ENCODE assay signal across 12 mouse cellular contexts in genomic region chr5:44713181-44713789, GRCm38 (mm10).
DNase-seq lines count a peak whose midpoint lies in the region; ATAC-seq lines count a peak whose summit lies in the region.
"Had no signal": no experiment of that assay in that cellular context is flagged by ENCODE, and none has a peak within 500 bp of the region (broad histone marks: within the 10 kb centered on the region; RNA-seq: fewer than 3 reads in every experiment).

No protein-coding gene starts in this region.

- H3K36me3 ChIP-seq in embryonic facial prominence, embryonic 15.5 days = no peaks in the 10 kb centered on the region
- no peaks in the 10 kb centered on the region for H3K36me3 ChIP-seq in hindbrain, embryonic 15.5 days
- H3K36me3 ChIP-seq in midbrain, embryonic 16.5 days (ENCODE audit: control insufficient read depth, insufficient read depth, low read length) = no peaks in the 10 kb centered on the region
- H3K36me3 ChIP-seq: heart, embryonic 13.5 days had no signal

- no peak overlapping the region for H3K9ac ChIP-seq in embryonic facial prominence, embryonic 15.5 days
- no peak overlapping the region for H3K9ac ChIP-seq in hindbrain, embryonic 15.5 days
- no peak overlapping the region for H3K9ac ChIP-seq in midbrain, embryonic 16.5 days (ENCODE audit: low read depth, low read length)
- H3K9ac ChIP-seq: heart, embryonic 13.5 days had no signal

- ATAC-seq in embryonic facial prominence, embryonic 15.5 days (ENCODE audit: insufficient number of reproducible peaks, low FRiP score, low TSS enrichment, low read depth) = no peak
- ATAC-seq in hindbrain, embryonic 15.5 days (ENCODE audit: low FRiP score, low read depth) = peak; percentile 60
- ATAC-seq in midbrain, embryonic 16.5 days = peak; percentile 66

- H3K4me2 ChIP-seq in embryonic facial prominence, embryonic 15.5 days (replicated peaks) = no peak overlapping the region
- no peak overlapping the region for H3K4me2 ChIP-seq in hindbrain, embryonic 15.5 days
- H3K4me2 ChIP-seq in midbrain, embryonic 16.5 days (ENCODE audit: low read length) = no peak overlapping the region
- H3K4me2 ChIP-seq: heart, embryonic 13.5 days had no signal

- peak overlapping the region; percentile 66 for H3K27ac ChIP-seq in embryonic facial prominence, embryonic 15.5 days (replicated peaks)
- peak overlapping the region; percentile 77 for H3K27ac ChIP-seq in hindbrain, embryonic 15.5 days (replicated peaks)
- H3K27ac ChIP-seq in midbrain, embryonic 16.5 days (ENCODE audit: low read length) = peak overlapping the region; percentile 65
- H3K27ac ChIP-seq: heart, embryonic 13.5 days had no signal

- no peaks in the 10 kb centered on the region for H3K27me3 ChIP-seq in embryonic facial prominence, embryonic 15.5 days
- H3K27me3 ChIP-seq in hindbrain, embryonic 15.5 days = no peaks in the 10 kb centered on the region
- no peaks in the 10 kb centered on the region for H3K27me3 ChIP-seq in midbrain, embryonic 16.5 days (ENCODE audit: control insufficient read depth, insufficient read depth, low read depth, low read length)
- H3K27me3 ChIP-seq: heart, embryonic 13.5 days had no signal

- peaks cover 12% of the 10 kb centered on the region for H3K4me1 ChIP-seq in embryonic facial prominence, embryonic 15.5 days
- peaks cover 24% of the 10 kb centered on the region for H3K4me1 ChIP-seq in hindbrain, embryonic 15.5 days (replicated peaks)
- H3K4me1 ChIP-seq in midbrain, embryonic 16.5 days (ENCODE audit: control insufficient read depth, insufficient read depth, low read length) = peaks cover 22% of the 10 kb centered on the region
- H3K4me1 ChIP-seq: heart, embryonic 13.5 days had no signal

- WGBS in embryonic facial prominence, embryonic 15.5 days = 36% methylated on average over 5 of the region's 5 CpGs
- WGBS in hindbrain, embryonic 15.5 days = 9% methylated on average over 5 of the region's 5 CpGs
- 4% methylated on average over 5 of the region's 5 CpGs for WGBS in midbrain, embryonic 16.5 days

- peak; percentile 39 for DNase-seq in embryo, embryonic 11 days
- no peak for DNase-seq in retina, postnatal 1 day
- DNase-seq in right cerebral cortex, postnatal 36 days (ENCODE audit: low spot score in 2 of 2) = no peak
- no peak for DNase-seq in layer of hippocampus, adult 9-10 months (ENCODE audit: low spot score)
- DNase-seq: cerebellum, adult 9-11 months; kidney, adult 11 months; layer of hippocampus, postnatal 36 days; right cerebral cortex, adult 18-20 months had no signal

- no peaks in the 10 kb centered on the region for H3K9me3 ChIP-seq in embryonic facial prominence, embryonic 15.5 days (replicated peaks)
- no peaks in the 10 kb centered on the region for H3K9me3 ChIP-seq in hindbrain, embryonic 15.5 days
- no peaks in the 10 kb centered on the region for H3K9me3 ChIP-seq in midbrain, embryonic 16.5 days (replicated peaks; ENCODE audit: control insufficient read depth, low read length, poor library complexity, severe bottlenecking)
- H3K9me3 ChIP-seq: heart, embryonic 13.5 days had no signal

- no peak overlapping the region for H3K4me3 ChIP-seq in embryonic facial prominence, embryonic 15.5 days (replicated peaks)
- H3K4me3 ChIP-seq in hindbrain, embryonic 15.5 days = no peak overlapping the region
- H3K4me3 ChIP-seq in midbrain, embryonic 16.5 days (ENCODE audit: low read depth, low read length) = no peak overlapping the region
- H3K4me3 ChIP-seq: heart, embryonic 13.5 days had no signal
